Mouse (Mus musculus) hindbrain, embryonic 10.5 days (tissue): ENCODE data around the gene Il21. TPM values are rescaled to one million over a fixed set of nuclear protein-coding genes. Genes with fewer than 3 reads are reported as not detected.

Experiments used
- DNase-seq: peaks from one replicate; pipeline ENCODE4 v3.0.0-alpha.2; 2017; ENCODE audit warnings: low spot score
- H3K27ac ChIP-seq: fragments of 300-500 bp; sonication (generic); 2 replicates; pipeline ENCODE4 v1.5.1; 2016; ENCODE audit warnings: mild to moderate bottlenecking, moderate library complexity
- H3K27me3 ChIP-seq: fragments of 300-500 bp; sonication (generic); 2 replicates; pipeline ENCODE4 v1.6.1; 2016; ENCODE audit warnings: mild to moderate bottlenecking; ENCODE audit not compliant: poor library complexity, insufficient read depth, severe bottlenecking
- H3K36me3 ChIP-seq: fragments of 300-500 bp; sonication (generic); 2 replicates; pipeline ENCODE4 v1.6.1; 2016; ENCODE audit warnings: mild to moderate bottlenecking, moderate library complexity
- H3K4me1 ChIP-seq: fragments of 300-500 bp; sonication (generic); replicated peaks from 2 replicates; pipeline ENCODE4 v1.6.1; 2016; ENCODE audit warnings: mild to moderate bottlenecking
- H3K4me3 ChIP-seq: fragments of 300-500 bp; sonication (generic); 2 replicates; pipeline ENCODE4 v1.5.1; 2016; ENCODE audit warnings: mild to moderate bottlenecking, moderate library complexity
- H3K9me3 ChIP-seq: fragments of 300-500 bp; sonication (generic); 2 replicates; pipeline ENCODE4 v1.6.1; 2016; ENCODE audit warnings: mild to moderate bottlenecking, moderate library complexity
- WGBS: fragments of 180-500 bp; shearing (Covaris S2); methylation state at CpG from one replicate; pipeline ENCODE4 v1.1.7; 2016; 5-methylcytosine and 5-hydroxymethylcytosine counted together
- polyA plus RNA-seq: library from polyadenylated mRNA; unstranded; fragments of >200 nt; fragmentation: Nextera tagmentation; extraction: Ambion mirVana; gene quantifications from 2 replicates; pipeline ENCODE4 v1.2.1, GENCODE M21; 2016

Gene Il21
- polyA plus RNA-seq, 1 experiment from 2014 or later: not detected

DNA sequence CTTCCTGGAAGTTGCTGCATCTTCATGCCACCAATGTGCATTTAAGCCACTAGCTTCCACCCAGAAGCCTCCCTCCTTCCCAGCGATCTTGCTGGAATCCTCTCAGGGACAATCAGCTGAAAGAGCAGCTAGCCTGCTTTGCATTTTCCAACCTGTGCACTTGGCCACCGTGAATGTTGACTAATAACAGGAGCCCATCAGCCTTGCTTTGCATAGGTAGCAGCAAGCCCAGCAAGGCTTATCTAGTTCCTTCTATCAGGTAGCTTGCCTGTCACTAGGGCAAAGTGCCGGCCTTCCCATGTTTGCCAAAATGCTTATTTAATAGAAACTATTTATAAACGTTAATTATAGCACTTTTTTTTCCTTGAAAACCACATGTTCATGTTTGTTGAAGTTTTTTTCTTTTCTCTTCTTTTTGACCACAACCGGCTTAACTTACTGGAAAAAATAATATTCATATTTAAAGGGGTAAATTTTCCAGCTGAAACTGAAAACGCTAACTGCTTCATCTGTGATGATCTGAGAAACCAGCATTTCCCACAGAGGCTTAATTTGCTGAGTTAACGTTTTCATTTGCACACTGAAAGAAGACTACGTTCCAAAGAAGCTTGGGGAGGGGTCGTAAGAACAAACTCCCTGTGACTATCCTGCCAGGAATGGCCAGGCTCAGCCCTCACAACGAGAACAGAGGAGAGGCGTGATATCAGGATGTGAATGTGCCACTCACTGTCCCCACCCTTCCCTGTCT is 3.2 kb downstream of the Il21 start:
- WGBS: 70% methylated on average over 11 of the region's 11 CpGs
- no peak overlapping the region for H3K4me3 ChIP-seq
- no peaks in the 10 kb centered on the region for H3K9me3 ChIP-seq
- no peaks in the 10 kb centered on the region for H3K36me3 ChIP-seq
- H3K4me1 ChIP-seq: no peaks in the 10 kb centered on the region; the same call in 1 of the 2 replicates
- no peak for DNase-seq
- H3K27ac ChIP-seq: no peak overlapping the region
- no peaks in the 10 kb centered on the region for H3K27me3 ChIP-seq

DNA sequence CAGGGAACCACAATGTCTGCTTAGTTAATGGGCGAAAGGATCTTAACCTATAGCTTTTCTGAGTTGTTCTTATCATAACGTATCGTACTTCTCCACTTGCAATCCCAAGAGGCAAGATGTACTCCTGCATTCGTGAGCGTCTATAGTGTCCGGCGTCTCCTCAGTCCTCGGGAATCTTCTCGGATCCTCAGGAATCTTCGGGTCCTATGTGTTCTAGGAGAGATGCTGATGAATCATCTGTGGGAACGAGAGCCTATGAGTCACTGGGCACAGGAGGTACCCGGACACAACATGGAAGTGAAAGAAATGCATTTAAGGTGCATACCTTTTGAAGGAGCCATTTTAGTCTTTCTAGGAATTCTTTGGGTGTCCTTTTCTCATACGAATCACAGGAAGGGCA is 7.3 kb downstream of the Il21 start:
- Histone ChIP-seq H3K4me1 (no peaks in the 10 kb centered on the region; the same call in 1 of the 2 replicates), H3K9me3 (no peaks in the 10 kb centered on the region), H3K36me3 (no peaks in the 10 kb centered on the region), H3K4me3 (no peak overlapping the region), H3K27ac (no peak overlapping the region), H3K27me3 (no peaks in the 10 kb centered on the region)
- DNase-seq: no peak
- 94% methylated on average over 13 of the region's 13 CpGs for WGBS

GRCm38 (mm10) chr3:37219071-37219470 is 13.4 kb downstream of the Il21 start:
- DNase-seq: no peak
- H3K27me3 ChIP-seq: no peaks in the 10 kb centered on the region
- H3K4me1 ChIP-seq: no peaks in the 10 kb centered on the region
- H3K36me3 ChIP-seq: no peaks in the 10 kb centered on the region
- H3K27ac ChIP-seq: no peak overlapping the region
- 49% methylated on average over 4 of the region's 4 CpGs for WGBS
- H3K9me3 ChIP-seq: no peaks in the 10 kb centered on the region
- H3K4me3 ChIP-seq: no peak overlapping the region

GRCm38 (mm10) chr3:37205226-37205800 is 27.1 kb downstream of the Il21 start:
- WGBS: 82% methylated on average over 8 of the region's 8 CpGs
- no peaks in the 10 kb centered on the region for H3K36me3 ChIP-seq
- no peaks in the 10 kb centered on the region for H3K9me3 ChIP-seq
- H3K4me1 ChIP-seq: peaks cover 20% of the 10 kb centered on the region
- H3K4me3 ChIP-seq: no peak overlapping the region
- H3K27ac ChIP-seq: no peak overlapping the region
- DNase-seq: no peak
- no peaks in the 10 kb centered on the region for H3K27me3 ChIP-seq

DNA sequence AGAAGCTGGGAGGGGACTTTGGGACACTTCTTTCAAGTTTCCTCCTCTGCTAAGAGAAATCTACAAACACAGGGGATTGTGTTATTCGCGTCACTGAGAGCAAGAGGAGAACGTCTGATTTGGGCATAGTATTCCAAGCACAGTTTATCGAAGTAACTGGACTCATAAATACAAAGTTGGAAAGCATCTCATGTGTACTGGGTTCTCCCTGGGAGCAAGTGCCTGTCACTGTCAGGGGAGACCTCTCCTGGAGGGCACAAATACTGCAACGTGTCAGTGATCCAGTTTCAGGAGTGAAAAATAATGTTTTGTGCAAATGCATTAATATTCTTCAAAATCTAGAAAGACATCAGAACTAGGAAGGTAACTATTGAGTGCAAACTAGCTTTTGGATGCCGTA is 27.9 kb downstream of the Il21 start:
- H3K4me3 ChIP-seq: peak overlapping the region; percentile 63
- H3K27ac ChIP-seq: peak overlapping the region; percentile 79; the same call in 1 of the 2 replicates
- H3K27me3 ChIP-seq: no peaks in the 10 kb centered on the region
- peak; percentile 22 for DNase-seq
- H3K4me1 ChIP-seq: peaks cover 20% of the 10 kb centered on the region
- WGBS: 27% methylated on average over 6 of the region's 6 CpGs
- no peaks in the 10 kb centered on the region for H3K9me3 ChIP-seq
- H3K36me3 ChIP-seq: no peaks in the 10 kb centered on the region

GRCm38 (mm10) chr3:37203984-37204428 is 28.4 kb downstream of the Il21 start:
- peak; percentile 81 for DNase-seq
- H3K27ac ChIP-seq: peak overlapping the region; percentile 79

GRCm38 (mm10) chr3:37202856-37203255 is 29.6 kb downstream of the Il21 start:
- peaks cover 20% of the 10 kb centered on the region for H3K4me1 ChIP-seq
- H3K9me3 ChIP-seq: no peaks in the 10 kb centered on the region
- WGBS: 73% methylated on average over 7 of the region's 7 CpGs
- no peak for DNase-seq
- H3K4me3 ChIP-seq: no peak overlapping the region
- no peaks in the 10 kb centered on the region for H3K36me3 ChIP-seq
- no peak overlapping the region for H3K27ac ChIP-seq
- no peaks in the 10 kb centered on the region for H3K27me3 ChIP-seq

More at GRCm38 (mm10) chr3:37203984-37204428, 28.4 kb downstream of the Il21 start:
- Histone ChIP-seq H3K9me3 (no peaks in the 10 kb centered on the region), H3K36me3 (no peaks in the 10 kb centered on the region), H3K27me3 (no peaks in the 10 kb centered on the region), H3K4me3 (peak overlapping the region; percentile 63), H3K4me1 (peaks cover 20% of the 10 kb centered on the region)
- WGBS: 3% methylated on average over 11 of the region's 11 CpGs

GRCm38 (mm10) chr3:37201122-37201916 is 31.1 kb downstream of the Il21 start:
- Histone ChIP-seq H3K9me3 (no peaks in the 10 kb centered on the region), H3K4me1 (peaks cover 20% of the 10 kb centered on the region), H3K27ac (peak overlapping the region; percentile 59), H3K36me3 (no peaks in the 10 kb centered on the region), H3K4me3 (no peak overlapping the region), H3K27me3 (no peaks in the 10 kb centered on the region)
- WGBS: 61% methylated on average over 6 of the region's 6 CpGs
- DNase-seq: no peak

GRCm38 (mm10) chr3:37198302-37198701 is 34.1 kb downstream of the Il21 start:
- H3K9me3 ChIP-seq: no peaks in the 10 kb centered on the region
- peaks cover 19% of the 10 kb centered on the region for H3K4me1 ChIP-seq
- no peak for DNase-seq
- H3K27me3 ChIP-seq: no peaks in the 10 kb centered on the region
- no peak overlapping the region for H3K27ac ChIP-seq
- 57% methylated on average over 5 of the region's 5 CpGs for WGBS
- H3K4me3 ChIP-seq: no peak overlapping the region
- H3K36me3 ChIP-seq: no peaks in the 10 kb centered on the region

DNA sequence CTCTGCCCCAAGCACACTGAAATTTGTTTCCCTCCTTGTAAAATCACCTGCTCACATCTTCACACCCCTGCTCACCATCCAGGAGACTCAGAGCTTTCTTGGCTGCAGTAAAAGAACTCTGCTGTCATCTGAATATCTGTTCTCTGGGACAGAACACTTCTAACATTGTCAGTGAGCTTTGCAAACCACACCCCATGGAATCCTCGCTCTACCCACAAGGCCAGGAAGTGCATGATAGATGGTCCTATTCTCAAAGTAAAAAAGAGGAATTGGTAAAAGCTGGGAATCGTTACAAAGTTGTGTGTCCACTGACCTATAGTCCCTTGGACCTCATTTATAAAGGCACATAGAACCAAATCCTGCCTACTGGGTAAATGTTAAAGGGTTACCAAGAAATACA is 40.5 kb downstream of the Il21 start:
- H3K36me3 ChIP-seq: no peaks in the 10 kb centered on the region
- H3K9me3 ChIP-seq: no peaks in the 10 kb centered on the region
- no peak for DNase-seq
- no peaks in the 10 kb centered on the region for H3K27me3 ChIP-seq
- 80% methylated on average over 2 of the region's 2 CpGs for whole genome bisulfite sequencing
- H3K27ac ChIP-seq: no peak overlapping the region
- no peak overlapping the region for H3K4me3 ChIP-seq
- H3K4me1 ChIP-seq: no peaks in the 10 kb centered on the region

GRCm38 (mm10) chr3:37185534-37185933 is 46.9 kb downstream of the Il21 start:
- Histone ChIP-seq H3K36me3 (no peaks in the 10 kb centered on the region), H3K4me1 (peaks cover 19% of the 10 kb centered on the region), H3K27ac (no peak overlapping the region), H3K4me3 (no peak overlapping the region), H3K9me3 (no peaks in the 10 kb centered on the region), H3K27me3 (no peaks in the 10 kb centered on the region; the same call in 1 of the 2 replicates)
- WGBS: 79% methylated on average over 1 of the region's 1 CpGs
- no peak for DNase-seq

DNA sequence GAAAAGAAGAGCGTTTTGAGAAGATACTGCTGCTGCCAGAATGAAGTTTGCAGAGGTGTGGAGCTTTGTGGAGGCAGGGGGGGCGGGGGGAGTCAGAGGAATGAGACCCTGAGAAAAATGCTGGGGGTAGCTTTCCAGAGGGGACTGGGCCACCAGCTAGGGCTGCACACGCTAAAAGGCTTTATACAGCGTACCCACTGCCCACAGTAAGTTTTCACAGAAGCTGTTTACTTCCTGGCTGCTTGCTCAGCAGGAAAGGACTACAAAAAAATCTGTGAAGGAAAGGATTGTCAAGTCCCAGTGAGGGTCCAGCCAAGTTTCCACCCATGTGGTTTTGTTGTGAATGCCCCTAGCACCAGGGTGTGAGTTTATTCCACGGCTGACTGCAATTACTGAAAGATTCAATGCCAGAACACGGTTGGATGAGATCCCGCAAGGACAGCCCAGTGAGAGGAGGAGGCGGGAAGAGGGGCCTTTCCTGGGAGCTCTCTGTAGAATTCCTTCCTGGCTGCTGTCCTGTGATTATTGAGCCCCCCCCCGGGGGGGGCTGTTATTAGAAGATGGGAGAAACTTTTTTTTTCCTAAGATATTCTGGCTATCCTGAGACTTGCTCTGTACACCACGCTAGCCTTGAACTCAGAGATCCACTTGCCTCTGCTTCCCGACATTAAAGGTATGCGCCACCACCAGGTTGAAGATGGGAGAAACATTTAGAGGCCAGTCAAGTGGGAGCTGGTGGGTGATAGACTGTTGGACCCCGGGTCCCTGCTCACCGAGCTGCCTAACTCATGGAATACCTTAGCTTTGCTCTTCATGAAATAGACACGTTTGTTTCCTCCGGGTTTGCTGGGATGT is 49.8 kb downstream of the Il21 start:
- Histone ChIP-seq H3K4me1 (peaks cover 19% of the 10 kb centered on the region), H3K4me3 (no peak overlapping the region), H3K27ac (peak overlapping the region; percentile 29; the same call in 1 of the 2 replicates), H3K9me3 (no peaks in the 10 kb centered on the region), H3K36me3 (no peaks in the 10 kb centered on the region), H3K27me3 (no peaks in the 10 kb centered on the region; the same call in 1 of the 2 replicates)
- WGBS: 36% methylated on average over 16 of the region's 16 CpGs
- DNase-seq: peak; percentile 17
